Mouse (Mus musculus) spleen, adult 2 months (tissue): ENCODE results near the gene Zfp992. TPM values are rescaled to one million over a fixed set of nuclear protein-coding genes. Genes with fewer than 3 reads are reported as not detected.
"Not testable (repeated sequence)": the region's sequence is repeated elsewhere in the genome, so short reads cannot be mapped to it uniquely, and the experiment has no call there.

Source experiments
- DNase-seq, 2 experiments: peaks; one replicate each; pipeline versions ENCODE4 v3.0.0 to v3.0.0-alpha.2; 2012 to 2021; ENCODE audit warnings: low spot score in 2 of 2, low read depth in 1 of 2
- H3K27ac ChIP-seq: fragments of 200-500 bp; 2 replicates; pipeline ENCODE4 v1.5.1; 2012; ENCODE audit warnings: low read length, inconsistent platforms; ENCODE audit not compliant: insufficient read depth
- H3K27me3 ChIP-seq: fragments of 200-500 bp; 2 replicates; pipeline ENCODE4 v1.6.1; 2012; ENCODE audit warnings: mild to moderate bottlenecking, moderate library complexity, low read length, inconsistent platforms; ENCODE audit not compliant: control insufficient read depth, insufficient read depth
- H3K36me3 ChIP-seq: fragments of 200-500 bp; 2 replicates; pipeline ENCODE4 v1.6.1; 2012; ENCODE audit warnings: mild to moderate bottlenecking, low read length, inconsistent platforms; ENCODE audit not compliant: control insufficient read depth, insufficient read depth
- H3K4me1 ChIP-seq: fragments of 200-500 bp; 2 replicates; pipeline ENCODE4 v1.6.1; 2011; ENCODE audit warnings: inconsistent platforms; ENCODE audit not compliant: control insufficient read depth, insufficient read depth, insufficient read length
- H3K4me3 ChIP-seq: fragments of 200-500 bp; 2 replicates; pipeline ENCODE4 v1.5.1; 2011; ENCODE audit warnings: mild to moderate bottlenecking, inconsistent platforms; ENCODE audit not compliant: insufficient read depth, insufficient read length; ENCODE audit errors: extremely low read depth
- CTCF ChIP-seq: fragments of 200-500 bp; IDR thresholded peaks from 2 replicates; pipeline ENCODE4 v1.5.1; 2011; ENCODE audit warnings: mild to moderate bottlenecking, inconsistent platforms; ENCODE audit not compliant: insufficient read depth, insufficient read length, insufficient replicate concordance; ENCODE audit errors: extremely low read depth
- POLR2A ChIP-seq: fragments of 200-500 bp; IDR thresholded peaks from 2 replicates; pipeline ENCODE4 v1.6.1; 2011; ENCODE audit warnings: low read depth, low read length, inconsistent platforms
- WGBS: fragments of 180-500 bp; shearing (Covaris S2); methylation state at CpG from one replicate; pipeline ENCODE4 v1.1.7; 2018; 5-methylcytosine and 5-hydroxymethylcytosine counted together
- polyA plus RNA-seq: library from polyadenylated mRNA; depleted of rRNA; stranded (reverse); fragments of >200 nt; gene quantifications from 2 replicates; pipeline ENCODE4 v1.2.3, GENCODE M21; 2012

The Zfp992 gene
- polyA plus RNA-seq, 1 experiment: 0.30 TPM

GRCm38 (mm10) chr4:146454170-146454569, 5.3 kb downstream of the Zfp992 start:
- not testable (repeated sequence) for H3K27me3 ChIP-seq, H3K4me3 ChIP-seq, H3K36me3 ChIP-seq, H3K27ac ChIP-seq, DNase-seq, H3K4me1 ChIP-seq
- 50% methylated on average over 1 of the region's 1 CpGs for WGBS

GRCm38 (mm10) chr4:146454896-146455295, 6.1 kb downstream of the Zfp992 start:
- Histone ChIP-seq H3K27me3 (no peaks in the 10 kb centered on the region), H3K4me3 (no peak overlapping the region), H3K4me1 (no peaks in the 10 kb centered on the region), H3K36me3 (no peaks in the 10 kb centered on the region), H3K27ac (no peak overlapping the region)
- DNase-seq: no peak
- WGBS: 42% methylated on average over 2 of the region's 2 CpGs
- TF ChIP-seq POLR2A (no peak), CTCF (no peak)

- no peak overlapping the region for H3K4me3 ChIP-seq
- 93% methylated on average over 7 of the region's 7 CpGs for WGBS
- no peaks in the 10 kb centered on the region for H3K4me1 ChIP-seq
- H3K36me3 ChIP-seq: no peaks in the 10 kb centered on the region
- no peak for DNase-seq
- H3K27me3 ChIP-seq: no peaks in the 10 kb centered on the region
- no peak overlapping the region for H3K27ac ChIP-seq
- TF ChIP-seq POLR2A (no peak), CTCF (no peak)
Measured at GRCm38 (mm10) chr4:146455321-146455721, 6.5 kb downstream of the Zfp992 start.

GRCm38 (mm10) chr4:146456061-146456726, 7.4 kb downstream of the Zfp992 start:
- no peaks in the 10 kb centered on the region for H3K36me3 ChIP-seq
- H3K27ac ChIP-seq: no peak overlapping the region
- H3K4me3 ChIP-seq: no peak overlapping the region
- H3K27me3 ChIP-seq: no peaks in the 10 kb centered on the region
- no peak for DNase-seq
- 68% methylated on average over 4 of the region's 4 CpGs for WGBS
- H3K4me1 ChIP-seq: no peaks in the 10 kb centered on the region
- TF ChIP-seq POLR2A: no peak

- no peak for DNase-seq
- Histone ChIP-seq H3K36me3 (no peaks in the 10 kb centered on the region), H3K27ac (no peak overlapping the region), H3K27me3 (no peaks in the 10 kb centered on the region), H3K4me3 (no peak overlapping the region), H3K4me1 (no peaks in the 10 kb centered on the region)
- 55% methylated on average over 2 of the region's 2 CpGs for WGBS
- no peak for TF ChIP-seq CTCF
- no peak for TF ChIP-seq POLR2A
Measured at GRCm38 (mm10) chr4:146457126-146457525, 8.3 kb downstream of the Zfp992 start.

GRCm38 (mm10) chr4:146457720-146458119, 8.9 kb downstream of the Zfp992 start:
- H3K27me3 ChIP-seq: no peaks in the 10 kb centered on the region
- no peak for DNase-seq
- no peak overlapping the region for H3K27ac ChIP-seq
- H3K36me3 ChIP-seq: no peaks in the 10 kb centered on the region
- no peaks in the 10 kb centered on the region for H3K4me1 ChIP-seq
- WGBS: 59% methylated on average over 1 of the region's 1 CpGs
- TF ChIP-seq CTCF: no peak
- no peak for TF ChIP-seq POLR2A
- H3K4me3 ChIP-seq: no peak overlapping the region

- not testable (repeated sequence) for DNase-seq, H3K36me3 ChIP-seq, H3K4me1 ChIP-seq, H3K27ac ChIP-seq, H3K4me3 ChIP-seq, H3K27me3 ChIP-seq
- WGBS: 76% methylated on average over 5 of the region's 5 CpGs
Measured at GRCm38 (mm10) chr4:146459822-146460221, 11.0 kb downstream of the Zfp992 start.

GRCm38 (mm10) chr4:146460685-146461084, 11.9 kb downstream of the Zfp992 start:
- not testable (repeated sequence) for DNase-seq
- 79% methylated on average over 5 of the region's 5 CpGs for WGBS

GRCm38 (mm10) chr4:146463649-146464351, 15.0 kb downstream of the Zfp992 start:
- not testable (repeated sequence) for H3K27ac ChIP-seq, H3K4me3 ChIP-seq, H3K27me3 ChIP-seq, H3K36me3 ChIP-seq, DNase-seq, H3K4me1 ChIP-seq
- WGBS: 85% methylated on average over 19 of the region's 19 CpGs

More at GRCm38 (mm10) chr4:146460685-146461084, 11.9 kb downstream of the Zfp992 start:
- H3K27me3 ChIP-seq, H3K36me3 ChIP-seq, H3K4me1 ChIP-seq, H3K4me3 ChIP-seq, H3K27ac ChIP-seq: not testable (repeated sequence)

- DNase-seq, H3K36me3 ChIP-seq, H3K4me1 ChIP-seq, H3K27ac ChIP-seq, H3K4me3 ChIP-seq, H3K27me3 ChIP-seq: not testable (repeated sequence)
- WGBS: 93% methylated on average over 11 of the region's 12 CpGs
Measured at GRCm38 (mm10) chr4:146469984-146470383, 21.2 kb downstream of the Zfp992 start.
